Mouse (Mus musculus) left cerebral cortex, adult 18-20 months (tissue): ENCODE measurements around the gene Irf2bp2. TPM values are rescaled to one million over a fixed set of nuclear protein-coding genes. Genes with fewer than 3 reads are reported as not detected.

ENCODE experiments used
- DNase-seq, 2 experiments: peaks; one replicate each; pipeline ENCODE4 v3.0.0; 2021 to 2022; ENCODE audit warnings: low spot score in 2 of 2, mixed read lengths in 1 of 2
- total RNA-seq, 2 experiments: library from RNA; stranded (reverse); gene quantifications; 2 replicates each; pipeline ENCODE4 v1.2.3; 2021

Gene Irf2bp2
- total RNA-seq, 2 experiments from 2014 or later: 74.0 to 77.6 TPM

GRCm38 (mm10) chr8:126587836-126588503 lies 5.8 kb downstream of the Irf2bp2 start:
- no peak for DNase-seq

GRCm38 (mm10) chr8:126586599-126587577 lies 6.9 kb downstream of the Irf2bp2 start:
- DNase-seq: no peak

GRCm38 (mm10) chr8:126586101-126586500 lies 7.7 kb downstream of the Irf2bp2 start:
- no peak for DNase-seq

GRCm38 (mm10) chr8:126585561-126586031 lies 8.2 kb downstream of the Irf2bp2 start:
- DNase-seq: peak in 1 of 2 experiments; percentile 41

- no peak for DNase-seq
Observed at GRCm38 (mm10) chr8:126584844-126585231, 8.9 kb downstream of the Irf2bp2 start.

GRCm38 (mm10) chr8:126583971-126584843 lies 9.6 kb downstream of the Irf2bp2 start:
- DNase-seq: peak; percentile 60 to 74

- DNase-seq: no peak
Observed at GRCm38 (mm10) chr8:126583534-126583933, 10.3 kb downstream of the Irf2bp2 start.

GRCm38 (mm10) chr8:126583018-126583417 lies 10.8 kb downstream of the Irf2bp2 start:
- DNase-seq: no peak

GRCm38 (mm10) chr8:126582509-126582908 lies 11.3 kb downstream of the Irf2bp2 start:
- peak; percentile 56 to 68 for DNase-seq

- DNase-seq: no peak
Observed at GRCm38 (mm10) chr8:126581662-126582061, 12.1 kb downstream of the Irf2bp2 start.

GRCm38 (mm10) chr8:126580826-126581225 lies 13.0 kb downstream of the Irf2bp2 start:
- no peak for DNase-seq

- no peak for DNase-seq
Observed at GRCm38 (mm10) chr8:126580086-126580485, 13.7 kb downstream of the Irf2bp2 start.

- no peak for DNase-seq
Observed at GRCm38 (mm10) chr8:126578641-126579040, 15.1 kb downstream of the Irf2bp2 start.

GRCm38 (mm10) chr8:126576919-126577318 lies 16.9 kb downstream of the Irf2bp2 start:
- no peak for DNase-seq

- no peak for DNase-seq
Observed at GRCm38 (mm10) chr8:126576086-126576485, 17.7 kb downstream of the Irf2bp2 start.

GRCm38 (mm10) chr8:126574882-126575637 lies 18.7 kb downstream of the Irf2bp2 start:
- no peak for DNase-seq

GRCm38 (mm10) chr8:126573878-126574277 lies 19.9 kb downstream of the Irf2bp2 start:
- no peak for DNase-seq

GRCm38 (mm10) chr8:126573079-126573694 lies 20.6 kb downstream of the Irf2bp2 start:
- no peak for DNase-seq

GRCm38 (mm10) chr8:126571065-126571660 lies 22.6 kb downstream of the Irf2bp2 start:
- no peak for DNase-seq
